Mouse (Mus musculus) G1E (cell line): Measurements from ENCODE around the gene Gpr162.

Source experiments
- CTCF ChIP-seq: IDR thresholded peaks from 2 replicates; pipeline ENCODE4 v1.5.1; 2012; ENCODE audit warnings: low read depth, low read length, inconsistent platforms, mixed read lengths
- POLR2AphosphoS5 ChIP-seq: IDR thresholded peaks from 2 replicates; pipeline ENCODE4 v1.6.1; 2012; ENCODE audit warnings: low read depth, low read length, inconsistent platforms; ENCODE audit not compliant: insufficient replicate concordance
- TAL1 ChIP-seq: conservative IDR thresholded peaks from 2 replicates; pipeline ENCODE4 v1.6.1; 2012; ENCODE audit warnings: low read depth, low read length, inconsistent platforms, mixed read lengths

GRCm38 (mm10) chr6:124885956-124886381 lies 22.2 kb upstream of the Gpr162 start:
- TF ChIP-seq CTCF (no peak), TAL1 (no peak), POLR2AphosphoS5 (no peak)
